Mouse (Mus musculus): ENCODE measurements around the gene Sf3a2. TPM values are rescaled to one million over a fixed set of nuclear protein-coding genes. Genes with fewer than 3 reads are reported as not detected.
"Not testable (repeated sequence)": the region's sequence is repeated elsewhere in the genome, so short reads cannot be mapped to it uniquely, and the experiment has no call there.

The Sf3a2 gene
- total and polyA plus RNA-seq, 3 experiments, result 50.4 to 210 TPM; not detected in 1

DNA sequence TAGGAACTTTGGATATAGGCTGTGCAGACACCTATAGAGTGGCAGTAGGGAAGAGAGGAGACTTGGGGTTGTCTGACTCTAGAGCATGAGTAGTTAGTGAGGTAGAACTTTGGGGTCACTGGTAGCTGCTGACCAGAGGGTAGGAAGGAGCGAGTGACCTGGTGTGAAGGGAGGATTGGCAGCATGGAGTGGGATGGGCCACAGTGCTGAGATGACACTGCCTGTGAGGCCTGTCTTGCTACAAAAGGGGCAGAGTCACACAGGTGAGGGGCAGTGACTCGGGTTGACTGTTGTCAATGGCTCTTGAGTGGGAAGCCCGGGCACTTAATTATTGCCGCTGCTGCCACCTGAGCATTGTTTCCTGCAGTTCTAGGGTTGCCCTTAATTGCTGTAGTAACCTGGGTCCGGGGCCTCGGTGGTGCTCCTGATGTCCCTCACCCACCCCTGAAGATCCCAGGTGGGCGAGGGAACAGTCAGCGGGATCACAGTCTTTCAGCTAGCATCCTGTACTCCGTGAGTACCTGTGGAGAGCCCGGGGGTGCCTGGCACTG, 29.9 kb downstream of the Sf3a2 start:
- Histone ChIP-seq H3K27me3 (ENCODE audit: control insufficient read depth in 1 of 2, insufficient read depth in 2 of 2, low read length in 2 of 2) (no peaks in the 10 kb centered on the region), H3K9ac (ENCODE audit: control insufficient read depth, low read depth, low read length, poor library complexity, severe bottlenecking) (peak overlapping the region; percentile 95), H3K4me1 (ENCODE audit: control insufficient read depth in 1 of 2, insufficient read depth in 2 of 2, low read length in 2 of 2) (peaks cover 4 to 24% of the 10 kb centered on the region in 2 experiments), H3K79me2 (ENCODE audit: control insufficient read depth, insufficient read depth, low read length, poor library complexity) (peaks cover 23% of the 10 kb centered on the region), H3K4me3 (ENCODE audit: control insufficient read depth in 1 of 2, insufficient read depth in 1 of 2, low read depth in 2 of 2, low read length in 2 of 2) (peak overlapping the region; percentile 97 to 98), H3K27ac (ENCODE audit: control insufficient read depth, low read depth, low read length) (no peak overlapping the region), H3K36me3 (ENCODE audit: control insufficient read depth in 1 of 2, insufficient read depth in 2 of 2, low read length in 2 of 2) (peaks cover 0 to 19% of the 10 kb centered on the region in 2 experiments; a peak in 2 of 4 replicates), H3K9me3 (replicated peaks; ENCODE audit: insufficient read depth, low read length) (no peaks in the 10 kb centered on the region)
- no peak for TF ChIP-seq MYB (IDR thresholded peaks at IDR 0.05; ENCODE audit: low read depth, low read length)
- TF ChIP-seq ZKSCAN1 (IDR thresholded peaks at IDR 0.05; ENCODE audit: low read depth, low read length), result no peak
- TF ChIP-seq NRF1 (IDR thresholded peaks at IDR 0.05; ENCODE audit: insufficient read depth, low read depth, low read length, poor library complexity, severe bottlenecking), result no peak
- no peak for TF ChIP-seq CHD2 (IDR thresholded peaks at IDR 0.05; ENCODE audit: low read length)
- TF ChIP-seq SIN3A (IDR thresholded peaks at IDR 0.05; ENCODE audit: low read length), result no peak
- TF ChIP-seq MXI1 (IDR thresholded peaks at IDR 0.05; ENCODE audit: low read depth, low read length), result no peak
- TF ChIP-seq HCFC1 (IDR thresholded peaks at IDR 0.05; ENCODE audit: low read depth, low read length), result no peak
- no peak for TF ChIP-seq TBP (IDR thresholded peaks at IDR 0.05; ENCODE audit: low read depth, low read length)
- TF ChIP-seq BHLHE40 (IDR thresholded peaks at IDR 0.05; ENCODE audit: borderline replicate concordance, low read depth, low read length), result no peak
- no peak for TF ChIP-seq POLR2A (IDR thresholded peaks at IDR 0.05; ENCODE audit: control insufficient read depth in 1 of 2, insufficient read depth in 1 of 2, low read depth in 1 of 2, low read length in 2 of 2, poor library complexity in 1 of 2)
- TF ChIP-seq GATA1 (IDR thresholded peaks at IDR 0.05; ENCODE audit: low read depth, low read length), result no peak
- DNase-seq (ENCODE audit: low read depth, low spot score), result no peak

DNA sequence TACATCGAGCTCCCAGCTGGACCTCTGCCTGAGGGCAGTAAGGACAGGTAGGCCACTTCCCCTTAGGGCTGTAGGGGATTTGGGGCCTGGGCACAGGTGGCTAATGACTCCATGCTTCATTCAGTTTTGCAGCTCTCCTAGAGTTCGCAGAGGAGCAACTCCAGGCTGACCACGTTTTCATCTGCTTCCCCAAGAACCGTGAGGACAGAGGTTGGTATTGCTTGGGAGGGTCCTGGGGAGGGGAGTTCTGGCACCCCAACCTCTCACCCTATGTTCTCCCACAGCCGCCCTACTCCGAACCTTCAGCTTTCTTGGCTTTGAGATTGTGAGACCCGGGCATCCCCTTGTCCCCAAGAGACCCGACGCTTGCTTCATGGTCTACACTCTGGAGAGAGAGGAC, 30.6 kb downstream of the Sf3a2 start:
- not testable (repeated sequence) for DNase-seq (ENCODE audit: low read depth, low spot score); H3K4me3 ChIP-seq (ENCODE audit: control insufficient read depth in 1 of 2, insufficient read depth in 1 of 2, low read depth in 2 of 2, low read length in 2 of 2); H3K27ac ChIP-seq (ENCODE audit: control insufficient read depth, low read depth, low read length); H3K27me3 ChIP-seq (ENCODE audit: control insufficient read depth in 1 of 2, insufficient read depth in 2 of 2, low read length in 2 of 2); H3K9me3 ChIP-seq (replicated peaks; ENCODE audit: insufficient read depth, low read length); H3K9ac ChIP-seq (ENCODE audit: control insufficient read depth, low read depth, low read length, poor library complexity, severe bottlenecking)
- peaks cover 0 to 17% of the 10 kb centered on the region in 2 experiments; a peak in 2 of 4 replicates for H3K36me3 ChIP-seq (ENCODE audit: control insufficient read depth in 1 of 2, insufficient read depth in 2 of 2, low read length in 2 of 2)
- peaks cover 4 to 24% of the 10 kb centered on the region in 2 experiments for H3K4me1 ChIP-seq (ENCODE audit: control insufficient read depth in 1 of 2, insufficient read depth in 2 of 2, low read length in 2 of 2)
- peaks cover 23% of the 10 kb centered on the region for H3K79me2 ChIP-seq (ENCODE audit: control insufficient read depth, insufficient read depth, low read length, poor library complexity)

DNA sequence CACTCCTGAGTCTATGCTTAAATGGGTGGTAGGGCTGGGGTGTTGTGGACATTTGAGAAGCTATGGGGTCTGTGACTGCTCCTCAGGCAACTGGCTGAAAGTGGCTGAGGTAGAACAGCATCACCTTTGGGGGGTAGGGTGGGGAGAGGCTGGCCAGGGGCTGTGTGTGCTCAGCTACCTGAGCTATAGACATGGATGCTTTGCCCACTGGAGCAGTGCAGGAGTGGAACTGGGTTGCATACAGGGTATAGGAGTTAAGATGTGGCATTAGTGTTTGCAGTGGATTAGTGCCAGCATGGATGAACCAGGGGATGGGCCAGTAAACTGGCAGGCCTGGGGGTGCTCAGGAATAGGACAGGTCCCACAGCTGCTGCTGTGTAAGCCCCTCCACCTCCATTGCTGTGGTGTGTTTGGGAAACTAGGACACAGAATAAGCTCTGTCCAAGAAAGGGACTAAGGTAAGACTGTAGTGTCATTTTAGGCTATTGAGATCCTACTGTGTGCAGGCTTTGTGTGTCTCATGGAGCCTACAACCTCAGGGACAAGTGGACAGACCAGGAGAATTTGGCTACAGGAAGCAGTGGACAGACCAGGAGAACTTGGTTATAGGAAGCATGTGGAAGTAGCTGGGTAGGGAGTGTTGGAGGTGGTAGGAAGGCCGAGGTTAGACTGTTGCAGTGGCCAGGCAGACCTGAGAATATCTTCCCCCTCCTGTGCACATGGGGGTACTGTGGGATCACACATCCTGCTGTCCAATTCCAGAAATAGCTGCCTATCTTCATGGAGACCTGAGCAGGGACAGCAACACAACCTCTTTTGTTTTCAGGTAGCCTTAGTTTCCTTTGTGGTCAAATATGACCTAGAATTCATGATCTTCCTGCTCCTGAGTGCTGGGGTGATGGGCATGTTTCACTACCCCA, 31.6 kb downstream of the Sf3a2 start:
- H3K4me3 ChIP-seq (ENCODE audit: control insufficient read depth in 1 of 2, insufficient read depth in 1 of 2, low read depth in 2 of 2, low read length in 2 of 2), result no peak overlapping the region
- no peak; the same call in 1 of the 2 replicates for TF ChIP-seq SIN3A (IDR thresholded peaks at IDR 0.05; ENCODE audit: low read length)
- no peak for TF ChIP-seq USF2 (IDR thresholded peaks at IDR 0.05; ENCODE audit: borderline replicate concordance in 1 of 2, insufficient read depth in 1 of 2, low read depth in 1 of 2, low read length in 2 of 2)
- TF ChIP-seq POLR2AphosphoS2 (IDR thresholded peaks at IDR 0.05; ENCODE audit: low read length), result peak; percentile 89
- TF ChIP-seq UBTF (IDR thresholded peaks at IDR 0.05; ENCODE audit: borderline replicate concordance, insufficient read depth, low read depth, low read length), result no peak
- TF ChIP-seq POLR2A (IDR thresholded peaks at IDR 0.05; ENCODE audit: control insufficient read depth in 1 of 2, insufficient read depth in 1 of 2, low read depth in 1 of 2, low read length in 2 of 2, poor library complexity in 1 of 2), result peak in 1 of 2 experiments; percentile 46; a peak in 1 of 4 replicates
- TF ChIP-seq ELF1 (IDR thresholded peaks at IDR 0.05; ENCODE audit: low read depth, low read length), result no peak
- TF ChIP-seq RAD21 (IDR thresholded peaks at IDR 0.05; ENCODE audit: low read depth, low read length), result no peak
- TF ChIP-seq E2F4 (IDR thresholded peaks at IDR 0.05; ENCODE audit: borderline replicate concordance, low read depth, low read length), result no peak
- TF ChIP-seq MXI1 (IDR thresholded peaks at IDR 0.05; ENCODE audit: low read depth, low read length), result no peak
- TF ChIP-seq ZKSCAN1 (IDR thresholded peaks at IDR 0.05; ENCODE audit: low read depth, low read length), result peak; percentile 86
- no peak for TF ChIP-seq TAL1 (IDR thresholded peaks at IDR 0.05; ENCODE audit: low read length)
- TF ChIP-seq ZMIZ1 (IDR thresholded peaks at IDR 0.05; ENCODE audit: low read depth, low read length), result peak; percentile 63
- TF ChIP-seq NRF1 (IDR thresholded peaks at IDR 0.05; ENCODE audit: insufficient read depth, low read depth, low read length, poor library complexity, severe bottlenecking), result no peak
- TF ChIP-seq MAZ (IDR thresholded peaks at IDR 0.05; ENCODE audit: low read depth, low read length), result no peak
- no peak for TF ChIP-seq ZC3H11A (IDR thresholded peaks at IDR 0.05; ENCODE audit: low read depth, low read length)

More for the DNA sequence above, 31.6 kb downstream of the Sf3a2 start:
- Histone ChIP-seq H3K4me1 (ENCODE audit: control insufficient read depth in 1 of 2, insufficient read depth in 2 of 2, low read length in 2 of 2) (peaks cover 4 to 21% of the 10 kb centered on the region in 2 experiments), H3K27ac (ENCODE audit: control insufficient read depth, low read depth, low read length) (no peak overlapping the region), H3K79me2 (ENCODE audit: control insufficient read depth, insufficient read depth, low read length, poor library complexity) (peaks cover 23% of the 10 kb centered on the region), H3K27me3 (ENCODE audit: control insufficient read depth in 1 of 2, insufficient read depth in 2 of 2, low read length in 2 of 2) (no peaks in the 10 kb centered on the region), H3K36me3 (ENCODE audit: control insufficient read depth in 1 of 2, insufficient read depth in 2 of 2, low read length in 2 of 2) (peaks cover 0 to 14% of the 10 kb centered on the region in 2 experiments; a peak in 2 of 4 replicates), H3K9ac (ENCODE audit: control insufficient read depth, low read depth, low read length, poor library complexity, severe bottlenecking) (no peak overlapping the region), H3K9me3 (replicated peaks; ENCODE audit: insufficient read depth, low read length) (no peaks in the 10 kb centered on the region)
- peak; percentile 23 for DNase-seq (ENCODE audit: low read depth, low spot score)

All from MEL (cell line).